Mouse (Mus musculus): ENCODE results near the gene Arvcf. TPM values are rescaled to one million over a fixed set of nuclear protein-coding genes. Genes with fewer than 3 reads are reported as not detected.

Gene Arvcf
- total RNA-seq, 2 experiments from 2014 or later: 12.5 to 19.8 TPM

GRCm38 (mm10) chr16:18453846-18454245, 105.9 kb downstream of the Arvcf start:
- peak; percentile 21 for DNase-seq
- intact Hi-C loops (cut with DNase I; ENCODE audit: low total_unique reads): no loop called here

- intact Hi-C loops (cut with DNase I; ENCODE audit: low total_unique reads): no loop called here
- no peak for DNase-seq
These were observed 107.4 kb downstream of the Arvcf start for GRCm38 (mm10) chr16:18455407-18455806.

Small RNA genes within 50 kb of the gene (microRNA-seq; reads per million reads assigned to microRNA genes)
- gene Gm26219: 0 reads per million in 2 experiments
- 210 to 228 reads per million in 2 experiments for gene Mir185

Other genes with a start within 250 kb of the Arvcf start
- gene Rtn4r, start 220.5 kb upstream of the Arvcf start, total RNA-seq (2021): under 1 TPM; 0.18 to 0.21 TPM
- gene Ccdc188, start 130.3 kb upstream of the Arvcf start, total RNA-seq (2021): not detected
- 10 to 100 TPM; 20.3 to 21.7 TPM for gene Zdhhc8, start 113.0 kb upstream of the Arvcf start, total RNA-seq (2021)
- 10 to 100 TPM; 12.1 to 12.7 TPM for gene Trmt2a, start 99.5 kb upstream of the Arvcf start, total RNA-seq (2021)
- gene Ranbp1, start 99.5 kb upstream of the Arvcf start, total RNA-seq (2021): 10 to 100 TPM; 28.7 to 42.6 TPM
- not detected for gene Gm49776, start 89.9 kb upstream of the Arvcf start, total RNA-seq (2021)
- 10 to 100 TPM; 13.9 to 16.3 TPM for gene Dgcr8, start 58.9 kb upstream of the Arvcf start, total RNA-seq (2021)
- 10 to 100 TPM; 12.1 to 22.7 TPM for gene Tango2, start 79 bp upstream of the Arvcf start, total RNA-seq (2021)
- 10 to 100 TPM; 13.4 to 14.4 TPM for gene Txnrd2, start 78.2 kb downstream of the Arvcf start, total RNA-seq (2021)
- gene Comt, start 78.7 kb downstream of the Arvcf start, total RNA-seq (2021): 10 to 100 TPM; 40.7 to 43.1 TPM
- 1 to 10 TPM; 2.7 to 3.1 TPM for gene Gnb1l, start 150.5 kb downstream of the Arvcf start, total RNA-seq (2021)
- gene Rtl10, start 150.7 kb downstream of the Arvcf start, total RNA-seq (2021): 1 to 10 TPM; 2.6 to 5.3 TPM
- 1 to 10 TPM in 1 of 2 experiments, under 1 TPM in 1; 0.78 to 3.1 TPM for gene Tbx1, start 242.5 kb downstream of the Arvcf start, total RNA-seq (2021)